Mouse (Mus musculus) Patski (cell line): ENCODE results near the gene Snx29. TPM values are rescaled to one million over a fixed set of nuclear protein-coding genes. Genes with fewer than 3 reads are reported as not detected.

Experiments used
- ATAC-seq: fragments of 100-300 bp; one replicate; pipeline ENCODE4 v1.8.0; 2021
- CTCF ChIA-PET: fragments of 350-600 bp; sonication (Branson Sonifier 250); formaldehyde crosslinking; loops from one replicate; lab custom pipeline; 2022; ENCODE audit warnings: inconsistent platforms; lab: Charles Lee
- POLR2A ChIA-PET: fragments of 350-600 bp; sonication (Branson Sonifier 250); formaldehyde crosslinking; loops from one replicate; lab custom pipeline; 2022; ENCODE audit warnings: antibody characterized with exemption, inconsistent platforms; lab: Charles Lee
- DNase-seq: peaks from one replicate; pipeline ENCODE4 v3.0.0-alpha.2; 2011; ENCODE audit warnings: low read depth, low spot score
- H3K27me3 ChIP-seq: fragments of 371-371 bp; one replicate; pipeline ENCODE4 v1.5.1; 2021
- CTCF ChIP-seq: fragments of 100-300 bp; IDR thresholded peaks from one replicate; pipeline ENCODE4 v1.5.1; 2021
- in situ Hi-C: fragments of 300-500 bp; cut with MboI; formaldehyde crosslinking; loops from 3 replicates; pipeline ENCODE4 v1.11.1; 2018; ENCODE audit warnings: low pct_unique_long_range_greater_than_20kb, mixed read lengths
- polyA plus RNA-seq: library from polyadenylated mRNA; unstranded; gene quantifications from one replicate; pipeline ENCODE4 v1.2.3, GENCODE M21; 2021

Gene Snx29
- polyA plus RNA-seq, 1 experiment from 2014 or later, result 11.9 TPM

DNA sequence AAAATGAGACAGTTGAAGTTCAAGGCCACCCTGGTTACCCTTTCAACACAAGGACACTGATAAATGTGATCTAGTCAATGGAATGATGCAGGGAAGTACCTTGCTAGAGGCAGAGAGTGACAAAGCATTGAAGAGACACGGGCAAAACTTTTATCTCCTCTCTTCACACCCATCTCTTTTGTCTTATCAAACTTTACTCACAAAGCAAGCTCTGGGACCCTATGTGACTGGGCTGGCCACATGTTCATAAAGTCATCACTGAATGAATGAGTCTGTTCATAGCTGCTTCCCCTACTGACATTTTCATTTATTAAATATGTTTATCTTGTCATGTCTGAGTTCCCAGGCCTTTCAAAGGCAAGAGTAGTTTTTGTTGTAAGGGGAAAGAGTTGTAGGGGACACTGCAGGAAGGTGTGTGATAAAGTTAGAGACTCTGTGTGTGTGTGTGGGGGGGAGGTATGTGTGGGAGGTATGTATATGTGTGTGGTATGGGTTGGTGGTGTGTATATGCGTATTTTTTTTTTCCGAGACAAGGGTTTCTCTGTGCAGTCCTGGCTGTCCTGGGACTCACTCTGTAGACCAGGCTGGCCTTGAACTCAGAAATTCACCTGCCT, 291.8 kb downstream of the Snx29 start:
- DNase-seq (no peak), ATAC-seq (no peak)
- POLR2A ChIA-PET, result interaction anchor here (0.7 kb wide), 1 partner anchor 232 kb away, joined by 4 read pairs; no protein-coding TSS in a partner anchor
- no peak for TF ChIP-seq CTCF
- in situ Hi-C loops, result no loop called here
- no peaks in the 10 kb centered on the region for H3K27me3 ChIP-seq
- CTCF ChIA-PET, result interaction anchor here (0.7 to 1.7 kb wide), 2 partner anchors 9 to 57 kb away, joined by 3 to 5 read pairs; no protein-coding TSS in a partner anchor

DNA sequence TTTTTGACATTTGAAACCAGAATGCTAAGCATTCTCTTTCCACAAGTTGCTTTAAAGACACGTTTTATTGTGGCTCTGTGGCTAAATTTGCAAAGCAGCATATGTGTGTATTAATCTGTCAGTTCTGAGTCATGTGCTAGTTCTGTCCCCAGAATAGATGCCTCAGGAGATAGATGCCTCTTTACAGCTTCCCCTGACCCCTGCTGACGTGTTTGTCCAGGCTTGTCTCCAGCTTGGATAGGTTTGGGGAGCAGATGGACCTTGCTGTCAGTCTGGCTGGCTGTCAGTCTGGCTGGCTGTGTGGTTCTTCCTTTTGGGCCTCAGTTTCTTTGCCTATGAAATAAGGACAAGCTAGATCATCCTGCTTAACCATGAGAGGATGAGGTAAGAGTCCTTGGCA, 292.9 kb downstream of the Snx29 start:
- no peak for ATAC-seq
- in situ Hi-C loops, result no loop called here

DNA sequence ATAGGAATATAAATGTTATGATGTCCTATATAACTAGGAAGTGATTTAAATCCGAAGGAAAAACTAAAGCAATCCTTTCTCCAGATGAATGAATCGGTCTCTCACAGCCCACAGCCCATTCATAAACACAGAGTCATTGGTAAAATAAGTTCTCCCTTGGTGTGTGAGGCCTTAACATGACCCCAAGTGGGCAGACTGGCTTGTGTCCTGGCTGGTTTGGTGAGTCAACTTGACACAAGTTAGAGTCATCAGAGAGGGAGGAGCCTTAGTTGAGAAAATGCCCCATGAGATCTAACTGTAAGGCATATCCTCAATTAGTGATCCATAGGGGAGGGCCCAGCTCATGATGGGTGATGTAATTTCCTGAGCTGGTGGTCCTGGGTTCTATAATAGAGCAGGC, 297.2 kb downstream of the Snx29 start:
- no peaks in the 10 kb centered on the region for H3K27me3 ChIP-seq
- no peak for TF ChIP-seq CTCF
- DNase-seq (no peak), ATAC-seq (no peak)
- CTCF ChIA-PET, result no interaction called here
- in situ Hi-C loops, result no loop called here
- POLR2A ChIA-PET, result no interaction called here

More for the DNA sequence above, 292.9 kb downstream of the Snx29 start:
- DNase-seq, result no peak
- no peak for TF ChIP-seq CTCF
- POLR2A ChIA-PET, result interaction anchor here (0.6 to 0.8 kb wide), 2 partner anchors 183 to 371 kb away, joined by 3 read pairs; no protein-coding TSS in a partner anchor
- H3K27me3 ChIP-seq, result no peaks in the 10 kb centered on the region
- CTCF ChIA-PET, result no interaction called here

DNA sequence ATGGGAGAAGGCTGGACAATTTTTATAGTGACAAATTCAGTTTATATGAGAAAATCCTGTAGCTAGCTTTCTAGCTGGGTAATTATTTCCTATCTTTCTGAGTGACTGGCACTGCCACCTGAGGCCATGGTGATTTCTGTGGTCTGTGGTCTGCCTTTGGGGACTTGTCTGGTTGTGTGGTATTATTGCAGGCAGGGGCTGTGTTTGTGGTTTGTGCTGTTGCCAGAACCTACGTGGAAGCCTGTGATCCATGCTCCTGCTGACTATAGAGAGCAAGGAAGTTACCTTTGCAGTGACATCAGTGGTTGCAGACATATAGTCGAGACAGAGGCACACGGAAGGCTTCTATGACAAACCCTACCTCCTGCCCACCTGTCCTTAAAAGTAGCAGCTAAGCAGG, 298.3 kb downstream of the Snx29 start:
- no peak for TF ChIP-seq CTCF
- no peaks in the 10 kb centered on the region for H3K27me3 ChIP-seq
- ATAC-seq (no peak), DNase-seq (no peak)
- CTCF ChIA-PET, result no interaction called here
- POLR2A ChIA-PET, result no interaction called here
- in situ Hi-C loops, result no loop called here

DNA sequence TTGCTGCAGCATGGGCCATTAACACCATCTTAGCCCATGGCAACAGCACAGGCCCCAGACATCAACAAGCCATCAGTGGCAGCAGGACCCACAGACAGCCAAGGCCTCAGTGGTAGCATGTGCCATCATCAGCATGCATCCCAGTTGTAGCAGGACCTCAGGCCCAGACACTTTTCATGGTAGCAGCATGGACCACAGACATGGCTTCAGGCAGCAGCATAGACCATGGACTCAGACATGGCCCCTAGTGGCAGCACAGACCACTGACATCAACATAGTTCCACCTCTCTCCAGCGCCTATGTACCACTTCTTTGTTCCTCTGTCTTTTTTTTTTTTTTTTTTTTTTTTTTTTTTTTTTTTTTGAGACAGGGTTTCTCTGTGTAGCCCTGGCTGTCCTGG, 299.0 kb downstream of the Snx29 start:
- ATAC-seq, result no peak
- DNase-seq, result no peak
- POLR2A ChIA-PET, result interaction anchor here (0.6 kb wide), 1 partner anchor 31 kb away, joined by 3 read pairs; no protein-coding TSS in a partner anchor

DNA sequence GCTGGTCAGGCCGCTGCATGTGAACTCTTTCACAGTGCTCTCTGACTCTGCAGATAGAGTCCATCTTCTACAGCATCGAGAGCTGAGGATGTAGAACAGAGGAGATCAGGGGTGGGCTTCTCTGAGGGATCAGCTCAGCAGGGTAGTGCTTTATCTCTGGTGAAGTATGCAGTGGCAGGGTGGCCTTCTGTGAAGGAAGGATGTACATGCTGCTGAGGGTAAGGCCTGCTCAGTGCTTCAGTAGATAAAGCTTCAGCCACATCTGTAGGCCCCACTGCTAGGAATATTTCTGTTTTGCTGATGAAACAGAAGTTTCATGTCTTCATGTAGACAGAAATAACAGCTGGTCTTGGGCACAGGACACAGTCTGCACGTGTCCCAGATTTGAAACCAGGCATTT, 300.3 kb downstream of the Snx29 start:
- TF ChIP-seq CTCF, result no peak
- no peak for DNase-seq
- ATAC-seq, result no peak
- ChIA-PET CTCF (interaction anchor here (0.6 to 1.3 kb wide), 2 partner anchors 9 kb away, joined by 3 to 5 read pairs; no protein-coding TSS in a partner anchor), POLR2A (no interaction called here)
- no peaks in the 10 kb centered on the region for H3K27me3 ChIP-seq
- in situ Hi-C loops, result no loop called here

More for the DNA sequence above, 299.0 kb downstream of the Snx29 start:
- CTCF ChIA-PET, result no interaction called here
- H3K27me3 ChIP-seq, result no peaks in the 10 kb centered on the region
- no peak for TF ChIP-seq CTCF
- in situ Hi-C loops, result no loop called here

DNA sequence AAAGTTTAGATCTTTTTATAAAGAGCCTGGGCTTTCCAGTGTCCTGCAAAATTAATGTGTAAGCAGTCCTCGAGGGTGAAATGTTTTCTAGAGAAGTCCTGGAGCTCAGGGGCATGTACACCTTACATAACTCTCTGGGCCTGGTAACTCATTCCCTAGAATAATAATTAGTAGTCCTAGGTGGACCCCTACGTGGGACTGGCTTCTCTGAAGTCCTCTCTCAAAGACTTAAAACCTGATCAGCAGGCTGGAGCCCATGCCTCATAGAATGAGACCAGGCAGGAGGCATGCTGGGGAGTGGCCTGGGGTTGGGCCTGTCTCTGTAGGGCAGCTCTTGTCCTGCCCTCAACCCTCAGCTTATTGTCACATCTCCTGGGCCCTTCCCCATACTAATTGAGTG, 301.4 kb downstream of the Snx29 start:
- ChIA-PET CTCF (interaction anchor here (0.9 to 1.3 kb wide), 3 partner anchors 10 to 59 kb away, joined by 3 to 5 read pairs (median 3); no protein-coding TSS in a partner anchor), POLR2A (interaction anchor here (0.6 kb wide), 1 partner anchor 10 kb away, joined by 4 read pairs; no protein-coding TSS in a partner anchor)
- no peak for DNase-seq
- peak; percentile 12 for ATAC-seq
- H3K27me3 ChIP-seq, result no peaks in the 10 kb centered on the region
- TF ChIP-seq CTCF, result no peak
- in situ Hi-C loops, result no loop called here

DNA sequence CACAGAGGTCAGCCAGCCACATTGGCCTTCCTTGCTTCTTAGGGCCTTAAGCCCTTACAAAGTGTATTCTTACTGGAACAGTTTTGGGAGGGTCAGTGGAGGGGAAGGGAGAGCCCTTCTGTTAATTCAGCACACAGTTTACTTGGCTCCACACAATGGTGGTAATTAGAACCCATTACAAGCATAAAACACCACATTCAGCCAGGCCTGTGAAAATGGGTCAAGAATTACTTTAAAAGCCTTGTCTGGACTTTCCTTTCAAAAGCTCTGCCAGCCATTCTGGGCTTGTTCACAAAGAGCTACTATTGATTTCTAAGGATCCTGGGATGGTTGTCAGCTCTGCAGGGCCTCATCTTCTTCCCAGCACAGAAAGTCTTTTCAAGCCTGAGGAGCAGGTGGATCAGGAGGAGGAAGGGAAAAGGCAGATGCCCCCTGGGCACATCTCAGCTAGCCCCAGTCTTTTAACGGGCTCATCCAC, 303.3 kb downstream of the Snx29 start:
- no peaks in the 10 kb centered on the region for H3K27me3 ChIP-seq
- ChIA-PET POLR2A (no interaction called here), CTCF (interaction anchor here (1.6 to 2.2 kb wide), 3 partner anchors 14 to 44 kb away, joined by 6 read pairs; no protein-coding TSS in a partner anchor)
- TF ChIP-seq CTCF, result no peak
- ATAC-seq (no peak), DNase-seq (no peak)
- in situ Hi-C loops, result no loop called here

DNA sequence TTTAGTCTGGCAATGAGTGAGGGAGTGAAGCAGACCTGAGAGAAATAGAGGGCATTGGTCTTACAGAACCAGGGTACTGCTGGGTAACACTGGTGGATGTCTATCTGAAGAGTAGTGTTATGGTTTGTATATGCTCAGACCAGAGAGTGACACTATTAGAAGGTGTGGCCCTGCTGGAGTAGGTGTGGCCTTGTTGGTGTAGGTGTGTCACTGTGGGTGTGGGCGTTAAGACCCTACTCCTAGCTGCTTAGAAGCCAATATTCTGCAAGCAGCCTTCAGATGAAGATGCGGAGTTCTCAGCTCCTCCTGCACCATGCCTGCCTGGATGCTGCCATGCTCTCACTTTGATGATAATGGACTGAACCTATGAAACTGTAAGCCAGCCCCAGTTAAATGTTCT, 303.9 kb downstream of the Snx29 start:
- no peak for DNase-seq
- H3K27me3 ChIP-seq, result no peaks in the 10 kb centered on the region
- ChIA-PET CTCF (interaction anchor here (1.6 to 2.2 kb wide), 3 partner anchors 13 to 44 kb away, joined by 6 read pairs; no protein-coding TSS in a partner anchor), POLR2A (no interaction called here)
- TF ChIP-seq CTCF, result no peak
- ATAC-seq, result no peak
- in situ Hi-C loops, result no loop called here

DNA sequence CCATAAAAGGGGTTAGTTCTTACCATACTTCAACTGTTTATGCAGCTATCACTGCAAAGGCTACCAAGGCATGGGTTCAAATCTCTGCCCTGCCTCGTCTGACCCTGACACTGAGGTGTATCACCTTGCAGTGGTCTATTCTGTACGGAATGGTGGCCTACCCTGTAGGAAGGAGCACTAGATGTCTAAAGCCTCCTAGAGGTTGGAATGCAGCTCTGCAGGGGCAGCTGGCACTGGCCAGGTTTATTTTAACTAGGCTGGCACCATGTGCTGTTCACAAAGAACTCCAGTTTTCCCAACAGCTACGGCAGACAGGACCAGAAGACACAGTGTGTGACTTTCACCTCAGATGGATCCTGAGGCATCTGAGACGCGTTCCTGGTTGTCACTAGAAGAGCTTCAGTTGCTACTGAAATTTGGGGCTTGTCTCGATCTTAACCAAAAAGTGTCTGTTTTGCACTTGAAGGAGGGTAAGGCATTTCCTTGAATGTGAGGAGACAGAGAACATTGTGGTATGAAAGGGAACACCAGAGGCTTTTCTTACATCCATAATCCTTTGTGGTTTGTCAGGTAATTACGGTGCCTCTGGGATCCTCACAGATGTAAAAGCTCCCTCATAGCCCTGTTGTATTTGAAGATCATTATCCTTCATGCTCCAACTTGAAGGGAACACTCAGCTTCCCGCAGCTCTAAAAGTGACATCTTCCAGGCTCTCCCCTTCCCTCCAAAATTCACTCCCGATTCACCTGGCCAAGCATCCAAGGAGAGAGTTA, 305.3 kb downstream of the Snx29 start:
- in situ Hi-C loops, result no loop called here
- no peaks in the 10 kb centered on the region for H3K27me3 ChIP-seq
- DNase-seq (no peak), ATAC-seq (no peak)
- POLR2A ChIA-PET, result no interaction called here
- TF ChIP-seq CTCF, result no peak
- CTCF ChIA-PET, result interaction anchor here (1.2 to 2.2 kb wide), 4 partner anchors 8 to 42 kb away, joined by 3 to 6 read pairs (median 6); no protein-coding TSS in a partner anchor

DNA sequence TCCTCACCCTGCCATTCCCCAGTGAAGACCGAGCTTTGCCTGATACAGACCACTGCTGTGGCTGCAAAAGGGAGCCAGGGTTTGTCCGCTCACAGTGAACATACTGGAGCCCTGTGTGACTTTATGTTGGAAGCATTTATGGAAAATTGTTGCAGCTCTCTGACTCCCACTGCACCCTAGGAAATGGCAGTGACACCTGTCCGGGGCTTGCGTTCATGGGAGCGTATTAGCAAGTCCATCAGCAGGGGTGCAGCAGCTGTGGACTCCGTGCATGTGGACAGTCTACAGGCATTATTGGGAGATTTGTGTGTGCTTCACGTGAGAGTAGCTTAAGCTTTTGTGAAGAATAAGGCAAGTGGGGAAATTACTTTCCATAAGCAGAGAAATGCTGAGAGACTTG, 307.0 kb downstream of the Snx29 start:
- ATAC-seq (no peak), DNase-seq (no peak)
- no peaks in the 10 kb centered on the region for H3K27me3 ChIP-seq
- ChIA-PET POLR2A (no interaction called here), CTCF (interaction anchor here (0.8 to 2.3 kb wide), 2 partner anchors 29 to 41 kb away, joined by 3 to 5 read pairs; no protein-coding TSS in a partner anchor)
- in situ Hi-C loops, result no loop called here
- TF ChIP-seq CTCF, result no peak
